Mouse (Mus musculus) cerebellum, adult 2 months (tissue): ENCODE results near the gene Shank2. TPM values are rescaled to one million over a fixed set of nuclear protein-coding genes. Genes with fewer than 3 reads are reported as not detected.

Experiments used
- DNase-seq, 2 experiments: peaks; one replicate each; pipeline ENCODE4 v3.0.0; 2021
- H3K27ac ChIP-seq: fragments of 200-500 bp; 2 replicates; pipeline ENCODE4 v1.5.1; 2012; ENCODE audit warnings: low read length, control low read depth, inconsistent platforms; ENCODE audit not compliant: insufficient read depth
- H3K27me3 ChIP-seq: fragments of 200-500 bp; 2 replicates; pipeline ENCODE4 v1.6.1; 2012; ENCODE audit warnings: inconsistent platforms, mild to moderate bottlenecking, low read length, moderate library complexity; ENCODE audit not compliant: control insufficient read depth, insufficient read depth
- H3K4me1 ChIP-seq: fragments of 200-500 bp; 2 replicates; pipeline ENCODE4 v1.6.1; 2011; ENCODE audit warnings: low read length; ENCODE audit not compliant: control insufficient read depth, insufficient read depth
- H3K4me3 ChIP-seq: fragments of 200-500 bp; replicated peaks from 2 replicates; pipeline ENCODE3; 2011; ENCODE audit warnings: mild to moderate bottlenecking, low read depth, low read length, control low read depth; ENCODE audit not compliant: insufficient read depth
- CTCF ChIP-seq: fragments of 200-500 bp; IDR thresholded peaks from 2 replicates; pipeline ENCODE4 v1.5.1; 2011; ENCODE audit warnings: low read depth, mild to moderate bottlenecking, control low read depth, low read length, moderate library complexity, borderline replicate concordance; ENCODE audit not compliant: insufficient read depth
- POLR2A ChIP-seq: fragments of 200-500 bp; IDR thresholded peaks from 2 replicates; pipeline ENCODE4 v1.6.1; 2011; ENCODE audit warnings: low read length, control low read depth, borderline replicate concordance; ENCODE audit not compliant: insufficient read depth
- WGBS: fragments of 180-500 bp; shearing (Covaris S2); methylation state at CpG from one replicate; pipeline ENCODE4 v1.1.7; 2018; 5-methylcytosine and 5-hydroxymethylcytosine counted together
- polyA plus RNA-seq: library from polyadenylated mRNA; depleted of rRNA; stranded (reverse); fragments of >200 nt; gene quantifications from 2 replicates; pipeline ENCODE4 v1.2.3, GENCODE M21; 2012

Shank2 gene
- polyA plus RNA-seq, 1 experiment: 46.3 TPM

GRCm38 (mm10) chr7:144390676-144391075, 388.9 kb downstream of the Shank2 start:
- H3K4me3 ChIP-seq: no peak overlapping the region
- WGBS: 69% methylated on average over 8 of the region's 8 CpGs
- TF ChIP-seq CTCF (no peak), POLR2A (no peak)
- H3K27ac ChIP-seq: no peak overlapping the region
- no peaks in the 10 kb centered on the region for H3K27me3 ChIP-seq
- H3K4me1 ChIP-seq: no peaks in the 10 kb centered on the region
- no peak for DNase-seq

DNA sequence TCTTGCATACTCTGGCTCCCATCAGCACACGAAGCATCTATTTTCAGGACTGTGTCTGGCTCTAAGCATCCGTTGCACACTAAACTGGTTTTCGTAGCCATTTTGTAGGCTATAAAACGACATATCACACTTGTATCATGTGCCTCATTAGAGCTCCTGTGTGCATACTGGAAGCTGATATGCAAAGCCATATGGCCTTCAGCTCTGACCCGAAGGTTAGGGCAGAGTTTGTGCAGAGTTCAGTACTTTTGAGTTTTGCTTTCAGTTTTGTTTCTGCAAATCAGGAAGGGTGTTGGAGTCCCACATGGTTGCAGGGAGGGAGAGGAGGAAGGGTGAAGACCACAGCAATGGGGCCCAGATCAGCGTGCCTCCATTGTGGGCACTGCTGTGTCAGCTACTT, 390.0 kb downstream of the Shank2 start:
- Histone ChIP-seq H3K27me3 (no peaks in the 10 kb centered on the region), H3K4me3 (no peak overlapping the region), H3K4me1 (no peaks in the 10 kb centered on the region), H3K27ac (no peak overlapping the region)
- TF ChIP-seq POLR2A (no peak), CTCF (no peak)
- DNase-seq: no peak
- 89% methylated on average over 6 of the region's 6 CpGs for WGBS

DNA sequence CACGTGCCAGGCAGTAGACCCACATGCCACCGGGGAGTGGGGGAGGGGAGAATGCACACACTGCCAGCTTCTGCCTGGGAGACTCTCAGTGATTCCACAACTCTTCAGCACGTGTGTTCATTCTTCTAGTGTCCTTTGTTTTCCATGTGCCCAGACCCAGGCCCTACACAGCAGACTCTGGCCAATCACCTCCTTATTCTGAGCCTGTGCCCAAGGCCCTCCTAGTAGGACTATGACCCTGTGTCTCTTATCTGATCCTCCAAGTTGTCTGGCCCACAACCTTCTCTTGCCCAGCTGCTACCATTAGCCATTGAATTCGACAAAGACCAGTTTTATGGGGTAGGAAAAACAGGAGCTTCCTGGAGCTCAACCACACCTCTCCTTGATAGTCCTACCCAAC, 400.8 kb downstream of the Shank2 start:
- 57% methylated on average over 4 of the region's 4 CpGs for WGBS
- H3K4me1 ChIP-seq: no peaks in the 10 kb centered on the region
- DNase-seq: no peak
- H3K27ac ChIP-seq: no peak overlapping the region
- no peak overlapping the region for H3K4me3 ChIP-seq
- no peak for TF ChIP-seq CTCF
- TF ChIP-seq POLR2A: no peak
- H3K27me3 ChIP-seq: no peaks in the 10 kb centered on the region

DNA sequence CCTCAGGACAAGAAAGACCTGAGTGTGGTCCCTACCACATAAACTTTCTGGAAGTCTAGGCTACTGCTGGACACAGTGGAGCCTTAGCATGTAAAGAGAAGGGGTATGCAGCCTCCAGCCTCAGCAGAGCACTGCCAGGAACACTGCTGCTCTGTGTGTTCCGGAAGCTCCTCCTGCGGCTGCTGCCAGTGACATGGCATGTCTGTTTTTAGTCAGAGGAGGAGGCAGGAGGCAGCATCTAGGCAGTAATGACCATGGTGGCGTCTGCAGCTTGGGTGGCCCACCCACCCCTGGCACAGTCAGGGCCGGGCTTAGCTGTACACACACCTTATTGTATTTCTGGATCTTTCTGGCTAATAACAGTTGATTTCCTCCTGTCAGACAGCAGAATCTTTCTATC, 405.9 kb downstream of the Shank2 start:
- H3K27ac ChIP-seq: no peak overlapping the region
- 76% methylated on average over 4 of the region's 4 CpGs for WGBS

GRCm38 (mm10) chr7:144408464-144409000, 406.8 kb downstream of the Shank2 start:
- Histone ChIP-seq H3K4me1 (peaks cover 14% of the 10 kb centered on the region), H3K27ac (no peak overlapping the region), H3K4me3 (no peak overlapping the region), H3K27me3 (no peaks in the 10 kb centered on the region)
- TF ChIP-seq CTCF (no peak), POLR2A (no peak)
- WGBS: 45% methylated on average over 2 of the region's 2 CpGs
- DNase-seq: peak in 1 of 2 experiments; percentile 39

More for the DNA sequence above, 405.9 kb downstream of the Shank2 start:
- no peak overlapping the region for H3K4me3 ChIP-seq
- no peak for DNase-seq
- H3K4me1 ChIP-seq: peaks cover 14% of the 10 kb centered on the region
- H3K27me3 ChIP-seq: no peaks in the 10 kb centered on the region
- TF ChIP-seq CTCF: no peak
- no peak for TF ChIP-seq POLR2A

- Histone ChIP-seq H3K4me3 (no peak overlapping the region), H3K27ac (no peak overlapping the region), H3K27me3 (no peaks in the 10 kb centered on the region), H3K4me1 (peaks cover 14% of the 10 kb centered on the region)
- WGBS: 55% methylated on average over 18 of the region's 18 CpGs
- no peak for DNase-seq
- TF ChIP-seq CTCF: no peak
- no peak for TF ChIP-seq POLR2A
Observed at GRCm38 (mm10) chr7:144409682-144410081, 408.0 kb downstream of the Shank2 start.

DNA sequence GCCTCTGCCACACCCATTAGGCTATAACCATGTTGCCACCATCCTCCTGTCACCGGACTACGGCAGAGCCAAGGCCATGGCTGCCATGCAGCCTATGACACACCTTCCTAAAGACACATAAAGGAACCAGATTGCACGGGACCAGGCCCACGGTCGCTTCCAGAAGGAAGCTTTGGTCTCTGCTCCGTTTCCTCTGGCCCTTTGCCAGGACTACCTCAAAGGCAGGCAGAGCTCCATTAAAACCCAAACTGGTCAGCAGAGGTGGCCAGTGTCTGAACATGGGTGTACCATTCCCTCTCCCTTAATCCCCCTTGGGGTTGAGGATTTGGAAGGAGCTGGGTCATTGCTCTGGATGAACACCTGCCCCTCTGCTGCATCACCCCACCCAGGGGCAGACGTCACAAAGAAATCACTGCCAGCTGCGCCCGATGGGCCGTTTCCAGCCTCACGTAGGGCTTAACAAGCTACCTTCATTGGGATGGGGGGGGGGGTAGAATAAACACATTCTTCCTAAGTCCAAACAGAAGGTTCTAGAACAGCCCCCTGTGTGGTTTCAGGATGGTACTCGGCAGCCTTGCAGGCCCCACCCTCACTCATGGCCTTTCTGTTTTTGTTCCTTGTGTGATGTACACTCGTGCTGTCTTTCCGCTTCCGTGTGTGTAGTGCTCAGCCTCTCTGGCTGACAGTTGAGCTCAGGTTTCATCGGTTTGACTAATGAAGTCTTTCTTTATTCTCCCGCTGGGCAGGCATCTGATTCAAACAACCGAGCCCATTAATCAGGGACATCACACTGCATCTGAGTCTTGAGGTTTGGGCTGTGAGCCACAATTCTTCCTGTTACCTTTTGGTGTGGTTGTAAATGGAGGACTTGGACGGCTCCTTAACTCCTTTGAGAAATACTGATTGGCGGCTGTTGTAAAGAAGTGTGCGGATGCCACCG, 410.5 kb downstream of the Shank2 start:
- no peak for DNase-seq
- Histone ChIP-seq H3K27me3 (no peaks in the 10 kb centered on the region), H3K4me3 (no peak overlapping the region), H3K4me1 (peaks cover 15% of the 10 kb centered on the region), H3K27ac (no peak overlapping the region)
- WGBS: 70% methylated on average over 22 of the region's 22 CpGs
- TF ChIP-seq POLR2A (no peak), CTCF (no peak)

DNA sequence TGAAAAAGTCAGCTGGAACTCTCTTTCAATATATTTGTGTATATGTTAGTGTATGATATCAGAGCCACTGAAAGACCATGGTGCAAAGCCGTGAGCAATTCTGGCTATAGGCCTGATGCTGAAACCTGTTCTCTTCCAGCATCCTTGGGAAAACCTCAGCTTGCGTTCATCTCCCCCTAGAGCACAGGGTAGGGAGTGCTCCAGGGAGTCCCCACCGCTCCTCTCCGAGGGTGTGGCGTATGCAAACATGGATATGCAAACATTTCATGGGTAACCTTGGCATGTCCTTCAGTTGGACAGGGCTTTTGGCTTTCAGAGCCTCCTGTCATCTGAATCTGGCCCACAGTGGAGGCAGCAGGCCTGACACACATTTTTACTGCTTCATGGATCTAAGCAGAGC, 412.9 kb downstream of the Shank2 start:
- TF ChIP-seq CTCF (peak; percentile 27; the same call in 1 of the 2 replicates), POLR2A (no peak)
- H3K4me3 ChIP-seq: no peak overlapping the region
- no peaks in the 10 kb centered on the region for H3K27me3 ChIP-seq
- H3K4me1 ChIP-seq: peaks cover 17% of the 10 kb centered on the region
- no peak for DNase-seq
- 86% methylated on average over 5 of the region's 5 CpGs for WGBS
- no peak overlapping the region for H3K27ac ChIP-seq
